Mouse (Mus musculus) forebrain, embryonic 16.5 days (tissue): ENCODE measurements at regions not wholly inside any gene's neighbourhood (a gene's known extent, or its start where the extent isn't known, plus 50 kb on each side); places are given as distances from the start of the nearest gene placed in this dataset.

Source experiments
- ATAC-seq: fragments of 200-750 bp; cut with Nextera tagmentation; 2 replicates; pipeline ENCODE4 v1.8.0; 2017; ENCODE audit warnings: mild to moderate bottlenecking, moderate library complexity
- H3K27ac ChIP-seq: fragments of 300-500 bp; sonication (generic); 2 replicates; pipeline ENCODE4 v1.5.1; 2014; ENCODE audit warnings: low read length, control low read depth
- H3K27me3 ChIP-seq: fragments of 300-500 bp; sonication (generic); replicated peaks from 2 replicates; pipeline ENCODE4 v1.6.1; 2014; ENCODE audit warnings: low read length; ENCODE audit not compliant: control insufficient read depth, insufficient read depth
- H3K36me3 ChIP-seq: fragments of 300-500 bp; sonication (generic); 2 replicates; pipeline ENCODE4 v1.6.1; 2014; ENCODE audit not compliant: control insufficient read depth, insufficient read depth
- H3K4me1 ChIP-seq: fragments of 300-500 bp; sonication (generic); replicated peaks from 2 replicates; pipeline ENCODE4 v1.6.1; 2014; ENCODE audit warnings: low read length; ENCODE audit not compliant: control insufficient read depth, insufficient read depth
- H3K4me2 ChIP-seq: fragments of 300-500 bp; sonication (generic); 2 replicates; pipeline ENCODE4 v1.6.1; 2014; ENCODE audit warnings: mild to moderate bottlenecking, low read length, control low read depth
- H3K4me3 ChIP-seq: fragments of 300-500 bp; sonication (generic); replicated peaks from 2 replicates; pipeline ENCODE4 v1.5.1; 2014; ENCODE audit warnings: mild to moderate bottlenecking, low read length, control low read depth
- H3K9ac ChIP-seq: fragments of 300-500 bp; sonication (generic); replicated peaks from 2 replicates; pipeline ENCODE4 v1.6.1; 2014; ENCODE audit warnings: low read depth, low read length, control low read depth
- H3K9me3 ChIP-seq: fragments of 300-500 bp; sonication (generic); 2 replicates; pipeline ENCODE4 v1.6.1; 2016; ENCODE audit warnings: low read length; ENCODE audit not compliant: control insufficient read depth
- WGBS: fragments of 180-500 bp; shearing (Covaris S2); extraction: QIAGEN DNeasy Blood & Tissue Kit; methylation state at CpG from one replicate; pipeline ENCODE4 v1.1.7; 2014; 5-methylcytosine and 5-hydroxymethylcytosine counted together

- Histone ChIP-seq H3K9ac (peak overlapping the region; percentile 46), H3K4me2 (peak overlapping the region; percentile 74), H3K4me1 (peaks cover 13% of the 10 kb centered on the region), H3K27ac (no peak overlapping the region), H3K27me3 (peaks cover 37% of the 10 kb centered on the region), H3K9me3 (no peaks in the 10 kb centered on the region), H3K36me3 (no peaks in the 10 kb centered on the region), H3K4me3 (peak overlapping the region; percentile 41)
- WGBS = 3% methylated on average over 44 of the region's 44 CpGs
- peak; percentile 43; the same call in 1 of the 2 replicates for ATAC-seq
These were observed 112.4 kb upstream of the Six2 start for GRCm38 (mm10) chr17:85800357-85801078.

GRCm38 (mm10) chr17:85799865-85800356 is 111.8 kb upstream of the Six2 start:
- Histone ChIP-seq H3K4me3 (peak overlapping the region; percentile 41), H3K4me2 (peak overlapping the region; percentile 74), H3K9me3 (no peaks in the 10 kb centered on the region), H3K27ac (no peak overlapping the region), H3K36me3 (no peaks in the 10 kb centered on the region), H3K9ac (peak overlapping the region; percentile 46), H3K27me3 (peaks cover 39% of the 10 kb centered on the region), H3K4me1 (peaks cover 13% of the 10 kb centered on the region)
- WGBS = 0% methylated on average over 24 of the region's 34 CpGs
- ATAC-seq = peak; percentile 26; the same call in 1 of the 2 replicates

GRCm38 (mm10) chr17:85799081-85799864 is 111.2 kb upstream of the Six2 start:
- 0% methylated on average over 22 of the region's 22 CpGs for WGBS
- H3K9ac ChIP-seq = no peak overlapping the region
- H3K36me3 ChIP-seq = no peaks in the 10 kb centered on the region
- H3K27ac ChIP-seq = no peak overlapping the region
- peaks cover 13% of the 10 kb centered on the region for H3K4me1 ChIP-seq
- H3K4me3 ChIP-seq = peak overlapping the region; percentile 41
- ATAC-seq = no peak
- peaks cover 45% of the 10 kb centered on the region for H3K27me3 ChIP-seq
- H3K4me2 ChIP-seq = peak overlapping the region; percentile 74
- H3K9me3 ChIP-seq = no peaks in the 10 kb centered on the region

GRCm38 (mm10) chr17:85797755-85798154 is 109.7 kb upstream of the Six2 start:
- no peak for ATAC-seq

GRCm38 (mm10) chr17:85795820-85796219 is 107.7 kb upstream of the Six2 start:
- ATAC-seq = no peak
- no peak overlapping the region for H3K27ac ChIP-seq
- no peaks in the 10 kb centered on the region for H3K9me3 ChIP-seq
- WGBS = 68% methylated on average over 5 of the region's 5 CpGs
- no peak overlapping the region for H3K9ac ChIP-seq
- H3K36me3 ChIP-seq = no peaks in the 10 kb centered on the region
- peaks cover 13% of the 10 kb centered on the region for H3K4me1 ChIP-seq
- peaks cover 34% of the 10 kb centered on the region for H3K27me3 ChIP-seq
- no peak overlapping the region for H3K4me2 ChIP-seq
- no peak overlapping the region for H3K4me3 ChIP-seq

More at GRCm38 (mm10) chr17:85797755-85798154, 109.7 kb upstream of the Six2 start:
- no peak overlapping the region for H3K27ac ChIP-seq
- H3K36me3 ChIP-seq = no peaks in the 10 kb centered on the region
- H3K4me3 ChIP-seq = no peak overlapping the region
- H3K9me3 ChIP-seq = no peaks in the 10 kb centered on the region
- H3K9ac ChIP-seq = no peak overlapping the region
- no peak overlapping the region for H3K4me2 ChIP-seq
- peaks cover 13% of the 10 kb centered on the region for H3K4me1 ChIP-seq
- H3K27me3 ChIP-seq = peaks cover 38% of the 10 kb centered on the region
- 45% methylated on average over 5 of the region's 5 CpGs for WGBS

- no peak overlapping the region for H3K27ac ChIP-seq
- H3K4me3 ChIP-seq = no peak overlapping the region
- no peaks in the 10 kb centered on the region for H3K36me3 ChIP-seq
- no peaks in the 10 kb centered on the region for H3K9me3 ChIP-seq
- whole genome bisulfite sequencing = 50% methylated on average over 13 of the region's 13 CpGs
- ATAC-seq = no peak
- H3K9ac ChIP-seq = no peak overlapping the region
- no peaks in the 10 kb centered on the region for H3K27me3 ChIP-seq
- no peaks in the 10 kb centered on the region for H3K4me1 ChIP-seq
- H3K4me2 ChIP-seq = no peak overlapping the region
These were observed 97.7 kb upstream of the Six2 start for GRCm38 (mm10) chr17:85785625-85786294.

GRCm38 (mm10) chr17:85780477-85780876 is 92.4 kb upstream of the Six2 start:
- ATAC-seq = no peak
- Histone ChIP-seq H3K9ac (no peak overlapping the region), H3K4me3 (no peak overlapping the region), H3K27ac (no peak overlapping the region), H3K9me3 (no peaks in the 10 kb centered on the region), H3K4me1 (0 out of 2 replicates have a peak, but pooled peaks cover 2% of the 10 kb centered on the region), H3K4me2 (no peak overlapping the region), H3K36me3 (no peaks in the 10 kb centered on the region), H3K27me3 (no peaks in the 10 kb centered on the region)
- 94% methylated on average over 10 of the region's 10 CpGs for WGBS

GRCm38 (mm10) chr17:85776876-85777275 is 88.8 kb upstream of the Six2 start:
- H3K4me1 ChIP-seq = 0 out of 2 replicates have a peak, but pooled peaks cover 2% of the 10 kb centered on the region
- 51% methylated on average over 3 of the region's 3 CpGs for WGBS

GRCm38 (mm10) chr17:85768341-85768740 is 80.3 kb upstream of the Six2 start:
- no peak for ATAC-seq
- WGBS = 90% methylated on average over 10 of the region's 10 CpGs

More at GRCm38 (mm10) chr17:85776876-85777275, 88.8 kb upstream of the Six2 start:
- ATAC-seq = peak; percentile 97
- no peaks in the 10 kb centered on the region for H3K27me3 ChIP-seq
- no peak overlapping the region for H3K4me3 ChIP-seq
- no peak overlapping the region for H3K4me2 ChIP-seq
- H3K27ac ChIP-seq = no peak overlapping the region
- no peaks in the 10 kb centered on the region for H3K9me3 ChIP-seq
- H3K36me3 ChIP-seq = no peaks in the 10 kb centered on the region
- H3K9ac ChIP-seq = no peak overlapping the region

More at GRCm38 (mm10) chr17:85768341-85768740, 80.3 kb upstream of the Six2 start:
- H3K27ac ChIP-seq = no peak overlapping the region
- H3K27me3 ChIP-seq = no peaks in the 10 kb centered on the region
- no peaks in the 10 kb centered on the region for H3K9me3 ChIP-seq
- no peak overlapping the region for H3K4me3 ChIP-seq
- no peaks in the 10 kb centered on the region for H3K4me1 ChIP-seq
- no peak overlapping the region for H3K9ac ChIP-seq
- no peak overlapping the region for H3K4me2 ChIP-seq
- no peaks in the 10 kb centered on the region for H3K36me3 ChIP-seq
